17 mouse cellular contexts compared by ENCODE assay signal in the genomic region with DNA sequence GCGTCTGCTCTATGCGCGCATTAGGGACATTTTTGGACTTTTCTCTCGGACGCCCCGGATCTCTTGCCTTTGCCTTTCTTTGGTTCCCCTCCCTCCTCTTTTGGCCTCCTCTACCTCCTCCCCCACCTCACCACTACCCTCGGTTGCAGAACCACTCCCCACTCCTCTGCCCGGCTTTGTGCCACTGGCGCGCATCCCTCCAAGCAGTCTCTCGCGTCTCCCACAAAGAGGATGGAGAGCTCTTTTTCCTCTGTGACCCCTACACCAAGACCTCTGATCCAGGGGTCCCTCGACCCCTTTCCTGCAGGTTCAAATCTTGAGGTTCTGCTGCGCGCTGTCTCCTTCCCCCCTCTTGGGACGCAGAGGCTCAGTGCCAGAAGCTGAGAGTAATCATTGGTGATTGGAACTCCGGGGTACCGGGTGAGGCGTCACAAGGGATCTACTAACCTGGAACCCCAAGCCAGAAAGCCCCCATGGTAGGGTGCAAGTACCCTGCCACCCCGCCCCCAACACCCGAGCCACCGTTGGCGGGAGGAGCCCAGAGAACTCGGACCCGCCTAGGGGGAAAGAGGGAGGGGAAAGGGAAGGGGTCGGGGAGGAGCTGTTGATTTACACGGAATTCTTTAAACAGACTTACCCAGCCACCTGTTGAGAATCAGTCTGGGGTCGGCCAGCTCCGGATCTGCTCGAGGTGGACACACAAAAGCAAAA. TPM values are rescaled to one million over a fixed set of nuclear protein-coding genes. Genes with fewer than 3 reads are reported as not detected.
A peak's percentile ranks its signal among the peaks of the same experiment; 100 is the strongest.
DNase-seq lines count a peak whose midpoint lies in the region; ATAC-seq and TF ChIP-seq lines count a peak whose summit lies in the region.
"Had no signal": no experiment of that assay in that cellular context is flagged by ENCODE, and none has a peak within 500 bp of the region (broad histone marks: within the 10 kb centered on the region; RNA-seq: fewer than 3 reads in every experiment).

No protein-coding gene starts in this region.

- no peaks in the 10 kb centered on the region for H3K36me3 ChIP-seq in E14TG2a.4 (ENCODE audit: insufficient read depth, low read length)
- peaks cover 7% of the 10 kb centered on the region; the same call in 1 of the 2 replicates for H3K36me3 ChIP-seq in forebrain, embryonic 10.5 days (replicated peaks)
- no peaks in the 10 kb centered on the region for H3K36me3 ChIP-seq in limb, embryonic 15.5 days
- H3K36me3 ChIP-seq: intestine, embryonic 15.5 days; stomach, embryonic 15.5 days had no signal

- DNase-seq in ES-CJ7 (ENCODE audit: low read depth, low spot score): peak; percentile 71
- peak; percentile 45 for DNase-seq in forebrain, embryonic 10.5 days (ENCODE audit: extremely low spot score, low spot score)
- no peak for DNase-seq in lung, adult 18-20 months
- no peak for DNase-seq in lung, postnatal 25 days (ENCODE audit: low spot score)
- DNase-seq in adrenal gland, postnatal 14 days: no peak
- DNase-seq: cerebellum, adult 18-20 months; gastrocnemius, adult 2 months; kidney, postnatal 4 days; lung, embryonic 14.5 days had no signal

- TF ChIP-seq CTCF in E14TG2a.4 (conservative IDR thresholded peaks at IDR 0.05; ENCODE audit: low read length): no peak

- H3K9me3 ChIP-seq in E14TG2a.4 (ENCODE audit: low read length): peaks cover 26% of the 10 kb centered on the region
- no peaks in the 10 kb centered on the region for H3K9me3 ChIP-seq in forebrain, embryonic 10.5 days
- H3K9me3 ChIP-seq in limb, embryonic 15.5 days: no peaks in the 10 kb centered on the region
- H3K9me3 ChIP-seq: intestine, embryonic 15.5 days; megakaryocyte, embryonic 14.5 days; stomach, embryonic 15.5 days had no signal

- peak overlapping the region; percentile 95 for H3K27ac ChIP-seq in forebrain, embryonic 10.5 days
- H3K27ac ChIP-seq in limb, embryonic 15.5 days: no peak overlapping the region
- H3K27ac ChIP-seq: gastrocnemius, adult 2 months; intestine, embryonic 15.5 days; stomach, embryonic 15.5 days had no signal

- peak overlapping the region; percentile 60 for H3K4me3 ChIP-seq in E14TG2a.4 (replicated peaks; ENCODE audit: low read length)
- H3K4me3 ChIP-seq in forebrain, embryonic 10.5 days: peak overlapping the region; percentile 76
- H3K4me3 ChIP-seq in limb, embryonic 15.5 days: no peak overlapping the region
- H3K4me3 ChIP-seq: gastrocnemius, adult 2 months; intestine, embryonic 15.5 days; megakaryocyte, embryonic 14.5 days; stomach, embryonic 15.5 days had no signal

- 0 out of 2 replicates have a peak overlapping the region, but pooled peaks have one; percentile 24 for H3K4me2 ChIP-seq in limb, embryonic 15.5 days
- H3K4me2 ChIP-seq: intestine, embryonic 15.5 days; lung, embryonic 14.5 days; stomach, embryonic 15.5 days had no signal

- peaks cover 59% of the 10 kb centered on the region for H3K4me1 ChIP-seq in E14TG2a.4 (replicated peaks; ENCODE audit: low read depth, low read length)
- H3K4me1 ChIP-seq in forebrain, embryonic 10.5 days: peaks cover 92% of the 10 kb centered on the region
- peaks cover 28% of the 10 kb centered on the region for H3K4me1 ChIP-seq in limb, embryonic 15.5 days

- ATAC-seq in limb, embryonic 15.5 days (ENCODE audit: insufficient number of reproducible peaks, low FRiP score, low TSS enrichment, low read depth): no peak
- ATAC-seq: activated CD4-positive, CD25-positive, alpha-beta regulatory T cell, adult 4 months; intestine, embryonic 15.5 days had no signal

- under 1% methylated on average over 30 of the region's 30 CpGs for WGBS in forebrain, embryonic 10.5 days
- WGBS in limb, embryonic 15.5 days: 1% methylated on average over 30 of the region's 30 CpGs

- H3K9ac ChIP-seq in limb, embryonic 15.5 days: no peak overlapping the region
- H3K9ac ChIP-seq: intestine, embryonic 15.5 days; lung, embryonic 14.5 days; stomach, embryonic 15.5 days had no signal

- peaks cover 99% of the 10 kb centered on the region for H3K27me3 ChIP-seq in E14TG2a.4 (ENCODE audit: insufficient read depth, low read length)
- H3K27me3 ChIP-seq in forebrain, embryonic 10.5 days (ENCODE audit: poor library complexity, severe bottlenecking): peaks cover 100% of the 10 kb centered on the region
- H3K27me3 ChIP-seq in limb, embryonic 15.5 days: peaks cover 100% of the 10 kb centered on the region

RNA-seq across cellular contexts. Expression of a gene that starts 0.8 kb away (rescaled TPM):
- 13.1 and 15.5 TPM in 2 replicates for polyA plus RNA-seq in forebrain, embryonic 10.5 days (2016; fragmentation: Nextera tagmentation; extraction: Ambion mirVana)
- polyA plus RNA-seq in limb, embryonic 15.5 days (2015; fragmentation: Nextera tagmentation; extraction: Ambion mirVana): not detected in 2 replicates
- not detected in 2 replicates for total RNA-seq in adrenal gland, postnatal 14 days (2021)
- total RNA-seq: gastrocnemius, adult 2 months had no signal
- polyA plus RNA-seq: activated CD4-positive, CD25-positive, alpha-beta regulatory T cell, adult 4 months; heart, embryonic 14.5 days; intestine, embryonic 15.5 days; lung, embryonic 14.5 days; neural tube, embryonic 14.5 days; stomach, embryonic 15.5 days had no signal

Comparison
In these comparisons a context has a peak if more than half of its experiments do, and no peak if none do; other contexts are left out.
1. DNase-seq: peak in ES-CJ7 (single experiment) and forebrain, embryonic 10.5 days (single experiment); none in lung, adult 18-20 months (0 of 2), lung, postnatal 25 days (single experiment) and adrenal gland, postnatal 14 days (single experiment).
2. RNA of a gene that starts 0.8 kb away (polyA plus RNA-seq): 13.1 to 15.5 TPM in forebrain, embryonic 10.5 days; not detected in limb, embryonic 15.5 days; every median in the first group is over 10 times any median in the second.